Comparison of ENCODE assay signal across 15 mouse cellular contexts in the genomic region with DNA sequence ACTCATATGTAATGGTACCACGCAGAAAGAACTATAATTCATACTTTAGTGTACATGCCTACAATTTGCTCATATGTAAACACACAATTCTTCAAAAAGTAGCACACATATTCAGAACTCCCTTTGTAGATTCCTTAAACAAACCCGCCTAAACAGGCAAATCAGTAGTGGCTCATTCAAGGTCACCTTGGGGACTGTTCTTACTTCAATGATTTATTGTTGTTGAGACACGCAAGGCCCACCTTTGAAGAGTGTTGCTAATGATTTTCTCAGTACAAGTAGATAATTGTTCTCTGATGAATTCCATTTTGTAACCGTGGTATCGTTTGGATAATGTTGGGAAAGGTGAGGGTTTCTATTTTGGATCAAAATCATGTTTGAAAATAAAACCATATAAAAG.
"Had no signal": no experiment of that assay in that cellular context is flagged by ENCODE, and none has a peak within 500 bp of the region (broad histone marks: within the 10 kb centered on the region; RNA-seq: fewer than 3 reads in every experiment).

No protein-coding gene starts in this region.

- DNase-seq: heart, postnatal 14 days; heart, postnatal 36 days; heart, postnatal 4 days; kidney, adult 11 months; kidney, adult 18-20 months; kidney, adult 2 months; kidney, adult 8-10 months; kidney, adult 9 months; kidney, postnatal 10 days; kidney, postnatal 14 days; kidney, postnatal 25 days; kidney, postnatal 36 days; kidney, postnatal 4 days; layer of hippocampus, adult 9-11 months; layer of hippocampus, postnatal 36 days had no signal
